Mouse (Mus musculus): ENCODE measurements around the gene Nfkbie. TPM values are rescaled to one million over a fixed set of nuclear protein-coding genes. Genes with fewer than 3 reads are reported as not detected.
A peak's percentile ranks its signal among the peaks of the same experiment; 100 is the strongest.

Nfkbie gene
- polyA plus RNA-seq, 1 experiment from 2014 or later: 3.5 TPM

GRCm38 (mm10) chr17:45551249-45551796, 4.2 kb upstream of the Nfkbie start:
- H3K36me3 ChIP-seq (replicated peaks; ENCODE audit: control insufficient read depth, insufficient read depth, low read depth, low read length): no peaks in the 10 kb centered on the region; the same call in 1 of the 2 replicates
- no peak for DNase-seq (ENCODE audit: low spot score)
- no peaks in the 10 kb centered on the region for H3K9me3 ChIP-seq (replicated peaks; ENCODE audit: control insufficient read depth, low read length)
- H3K27ac ChIP-seq (replicated peaks; ENCODE audit: low read depth, low read length): no peak overlapping the region
- H3K9ac ChIP-seq (replicated peaks; ENCODE audit: low read length): no peak overlapping the region
- no peak overlapping the region for H3K4me3 ChIP-seq (ENCODE audit: low read depth, low read length)
- 47% methylated on average over 7 of the region's 7 CpGs for WGBS
- H3K4me1 ChIP-seq (ENCODE audit: control insufficient read depth, insufficient read depth, low read length): peaks cover 4% of the 10 kb centered on the region; the same call in 1 of the 2 replicates
- no peak overlapping the region for H3K4me2 ChIP-seq (ENCODE audit: low read depth, low read length)
- H3K27me3 ChIP-seq (ENCODE audit: control insufficient read depth, insufficient read depth, low read length): peaks cover 15% of the 10 kb centered on the region
- no peak for ATAC-seq (replicated peaks; ENCODE audit: insufficient number of reproducible peaks, low FRiP score, low TSS enrichment, low read depth)

- WGBS: 3% methylated on average over 8 of the region's 8 CpGs
- H3K4me2 ChIP-seq (ENCODE audit: low read depth, low read length): no peak overlapping the region
- DNase-seq (ENCODE audit: low spot score) (peak; percentile 86), ATAC-seq (replicated peaks; ENCODE audit: insufficient number of reproducible peaks, low FRiP score, low TSS enrichment, low read depth) (no peak)
- peaks cover 5% of the 10 kb centered on the region; the same call in 1 of the 2 replicates for H3K4me1 ChIP-seq (ENCODE audit: control insufficient read depth, insufficient read depth, low read length)
- peaks cover 11% of the 10 kb centered on the region for H3K27me3 ChIP-seq (ENCODE audit: control insufficient read depth, insufficient read depth, low read length)
- H3K4me3 ChIP-seq (ENCODE audit: low read depth, low read length): no peak overlapping the region
- no peaks in the 10 kb centered on the region for H3K9me3 ChIP-seq (replicated peaks; ENCODE audit: control insufficient read depth, low read length)
- H3K27ac ChIP-seq (replicated peaks; ENCODE audit: low read depth, low read length): no peak overlapping the region
- H3K36me3 ChIP-seq (replicated peaks; ENCODE audit: control insufficient read depth, insufficient read depth, low read depth, low read length): no peaks in the 10 kb centered on the region
- H3K9ac ChIP-seq (replicated peaks; ENCODE audit: low read length): no peak overlapping the region
These were observed 3.6 kb upstream of the Nfkbie start for GRCm38 (mm10) chr17:45551816-45552451.

DNA sequence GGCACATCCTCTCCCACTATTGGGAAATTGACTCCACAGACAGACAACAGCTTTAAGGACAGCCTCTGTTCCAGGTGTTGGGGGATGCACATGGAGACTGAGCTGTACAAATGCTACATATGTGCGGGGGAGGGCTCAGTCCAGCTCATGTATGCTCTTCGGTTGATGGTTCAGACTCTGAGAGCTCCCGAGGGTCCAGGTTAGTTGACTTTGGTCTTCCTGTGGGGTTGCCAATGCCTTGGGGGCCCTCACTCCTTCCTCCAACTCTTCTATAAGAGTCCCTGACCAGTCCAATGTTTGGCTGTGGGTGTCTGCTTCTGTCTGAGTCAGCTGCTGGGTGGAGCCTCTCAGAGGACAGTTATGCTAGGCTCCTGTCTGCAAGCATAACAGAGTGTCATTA, 2.4 kb upstream of the Nfkbie start:
- H3K4me2 ChIP-seq (ENCODE audit: low read depth, low read length): no peak overlapping the region
- H3K27me3 ChIP-seq (ENCODE audit: control insufficient read depth, insufficient read depth, low read length): 0 out of 2 replicates have a peak, but pooled peaks cover 5% of the 10 kb centered on the region
- H3K27ac ChIP-seq (replicated peaks; ENCODE audit: low read depth, low read length): no peak overlapping the region
- H3K9ac ChIP-seq (replicated peaks; ENCODE audit: low read length): no peak overlapping the region
- no peaks in the 10 kb centered on the region for H3K9me3 ChIP-seq (replicated peaks; ENCODE audit: control insufficient read depth, low read length)
- WGBS: 78% methylated on average over 3 of the region's 3 CpGs
- no peak for DNase-seq (ENCODE audit: low spot score)
- no peak overlapping the region for H3K4me3 ChIP-seq (ENCODE audit: low read depth, low read length)
- no peaks in the 10 kb centered on the region for H3K36me3 ChIP-seq (replicated peaks; ENCODE audit: control insufficient read depth, insufficient read depth, low read depth, low read length)
- no peak for ATAC-seq (replicated peaks; ENCODE audit: insufficient number of reproducible peaks, low FRiP score, low TSS enrichment, low read depth)
- H3K4me1 ChIP-seq (ENCODE audit: control insufficient read depth, insufficient read depth, low read length): peaks cover 5% of the 10 kb centered on the region; the same call in 1 of the 2 replicates

DNA sequence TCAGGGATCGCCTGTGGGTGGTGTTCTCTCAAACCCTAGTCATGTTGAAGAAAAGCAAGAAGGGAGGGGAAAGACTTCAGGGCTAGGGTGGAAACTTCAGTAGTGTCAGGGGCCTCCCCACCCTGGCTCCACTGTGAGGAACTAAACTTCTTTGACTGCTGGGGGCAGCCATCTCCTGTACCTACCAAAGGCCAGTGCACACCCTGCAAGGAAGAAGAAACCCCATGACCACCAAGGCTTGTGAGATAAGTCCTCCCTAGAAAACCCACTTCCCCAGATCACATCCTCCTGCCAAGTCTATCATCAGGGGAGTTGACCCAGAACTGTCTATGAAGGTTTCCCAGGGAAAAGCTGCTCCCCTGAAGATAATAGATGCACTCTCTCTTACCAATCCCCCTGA, 1.1 kb upstream of the Nfkbie start:
- no peak for DNase-seq (ENCODE audit: low spot score)
- no peak for ATAC-seq (replicated peaks; ENCODE audit: insufficient number of reproducible peaks, low FRiP score, low TSS enrichment, low read depth)
- Histone ChIP-seq H3K4me1 (ENCODE audit: control insufficient read depth, insufficient read depth, low read length) (peaks cover 5% of the 10 kb centered on the region; the same call in 1 of the 2 replicates), H3K4me3 (ENCODE audit: low read depth, low read length) (no peak overlapping the region), H3K36me3 (replicated peaks; ENCODE audit: control insufficient read depth, insufficient read depth, low read depth, low read length) (no peaks in the 10 kb centered on the region), H3K9me3 (replicated peaks; ENCODE audit: control insufficient read depth, low read length) (no peaks in the 10 kb centered on the region), H3K27ac (replicated peaks; ENCODE audit: low read depth, low read length) (no peak overlapping the region), H3K9ac (replicated peaks; ENCODE audit: low read length) (no peak overlapping the region), H3K27me3 (ENCODE audit: control insufficient read depth, insufficient read depth, low read length) (0 out of 2 replicates have a peak, but pooled peaks cover 2% of the 10 kb centered on the region), H3K4me2 (ENCODE audit: low read depth, low read length) (no peak overlapping the region)
- WGBS: 56% methylated on average over 1 of the region's 1 CpGs

- no peak for DNase-seq (ENCODE audit: low spot score)
- Histone ChIP-seq H3K4me1 (ENCODE audit: control insufficient read depth, insufficient read depth, low read length) (peaks cover 5% of the 10 kb centered on the region; the same call in 1 of the 2 replicates), H3K4me2 (ENCODE audit: low read depth, low read length) (peak overlapping the region; percentile 96), H3K36me3 (replicated peaks; ENCODE audit: control insufficient read depth, insufficient read depth, low read depth, low read length) (no peaks in the 10 kb centered on the region), H3K9ac (replicated peaks; ENCODE audit: low read length) (peak overlapping the region; percentile 82), H3K27ac (replicated peaks; ENCODE audit: low read depth, low read length) (no peak overlapping the region), H3K4me3 (ENCODE audit: low read depth, low read length) (peak overlapping the region; percentile 66), H3K27me3 (ENCODE audit: control insufficient read depth, insufficient read depth, low read length) (0 out of 2 replicates have a peak, but pooled peaks cover 2% of the 10 kb centered on the region), H3K9me3 (replicated peaks; ENCODE audit: control insufficient read depth, low read length) (no peaks in the 10 kb centered on the region)
- no peak for ATAC-seq (replicated peaks; ENCODE audit: insufficient number of reproducible peaks, low FRiP score, low TSS enrichment, low read depth)
- 5% methylated on average over 13 of the region's 14 CpGs for WGBS
These were observed 595 bp downstream of the Nfkbie start for GRCm38 (mm10) chr17:45556107-45556489.

GRCm38 (mm10) chr17:45556514-45557245, 1.2 kb downstream of the Nfkbie start:
- WGBS: 67% methylated on average over 3 of the region's 3 CpGs
- no peak for DNase-seq (ENCODE audit: low spot score)
- Histone ChIP-seq H3K9me3 (replicated peaks; ENCODE audit: control insufficient read depth, low read length) (no peaks in the 10 kb centered on the region), H3K36me3 (replicated peaks; ENCODE audit: control insufficient read depth, insufficient read depth, low read depth, low read length) (no peaks in the 10 kb centered on the region), H3K4me3 (ENCODE audit: low read depth, low read length) (peak overlapping the region; percentile 66; the same call in 1 of the 2 replicates), H3K9ac (replicated peaks; ENCODE audit: low read length) (0 out of 2 replicates have a peak overlapping the region, but pooled peaks have one; percentile 22), H3K27me3 (ENCODE audit: control insufficient read depth, insufficient read depth, low read length) (0 out of 2 replicates have a peak, but pooled peaks cover 2% of the 10 kb centered on the region), H3K27ac (replicated peaks; ENCODE audit: low read depth, low read length) (no peak overlapping the region), H3K4me1 (ENCODE audit: control insufficient read depth, insufficient read depth, low read length) (peaks cover 5% of the 10 kb centered on the region; the same call in 1 of the 2 replicates), H3K4me2 (ENCODE audit: low read depth, low read length) (peak overlapping the region; percentile 96; the same call in 1 of the 2 replicates)
- ATAC-seq (replicated peaks; ENCODE audit: insufficient number of reproducible peaks, low FRiP score, low TSS enrichment, low read depth): no peak

GRCm38 (mm10) chr17:45557246-45557824, 1.8 kb downstream of the Nfkbie start:
- ATAC-seq (replicated peaks; ENCODE audit: insufficient number of reproducible peaks, low FRiP score, low TSS enrichment, low read depth) (no peak), DNase-seq (ENCODE audit: low spot score) (no peak)
- Histone ChIP-seq H3K9me3 (replicated peaks; ENCODE audit: control insufficient read depth, low read length) (no peaks in the 10 kb centered on the region), H3K4me2 (ENCODE audit: low read depth, low read length) (no peak overlapping the region), H3K36me3 (replicated peaks; ENCODE audit: control insufficient read depth, insufficient read depth, low read depth, low read length) (no peaks in the 10 kb centered on the region), H3K9ac (replicated peaks; ENCODE audit: low read length) (0 out of 2 replicates have a peak overlapping the region, but pooled peaks have one; percentile 22), H3K27ac (replicated peaks; ENCODE audit: low read depth, low read length) (no peak overlapping the region), H3K4me1 (ENCODE audit: control insufficient read depth, insufficient read depth, low read length) (peaks cover 5% of the 10 kb centered on the region; the same call in 1 of the 2 replicates), H3K27me3 (ENCODE audit: control insufficient read depth, insufficient read depth, low read length) (0 out of 2 replicates have a peak, but pooled peaks cover 2% of the 10 kb centered on the region), H3K4me3 (ENCODE audit: low read depth, low read length) (no peak overlapping the region)
- WGBS: 67% methylated on average over 6 of the region's 7 CpGs
